Mouse (Mus musculus) G1E (cell line): ENCODE data around the gene Ncor1. TPM values are rescaled to one million over a fixed set of nuclear protein-coding genes. Genes with fewer than 3 reads are reported as not detected.

Source experiments
- ATAC-seq: 2 replicates; pipeline ENCODE4 v1.8.0; 2016; ENCODE audit warnings: mild to moderate bottlenecking; ENCODE audit not compliant: insufficient number of reproducible peaks, poor library complexity, low FRiP score, severe bottlenecking; ENCODE audit errors: extremely low read depth
- DNase-seq: peaks from one replicate; pipeline ENCODE4 v3.0.0; 2012; ENCODE audit warnings: low spot score
- H3K27me3 ChIP-seq: 2 replicates; pipeline ENCODE4 v1.6.1; 2012; ENCODE audit warnings: mild to moderate bottlenecking, low read length, inconsistent platforms; ENCODE audit not compliant: insufficient read depth
- H3K36me3 ChIP-seq: replicated peaks from 2 replicates; pipeline ENCODE3; 2012; ENCODE audit warnings: mild to moderate bottlenecking, inconsistent platforms
- H3K4me1 ChIP-seq: 2 replicates; pipeline ENCODE4 v1.6.1; 2012; ENCODE audit warnings: low read depth, low read length, inconsistent platforms, mixed read lengths; ENCODE audit not compliant: insufficient read depth
- H3K4me3 ChIP-seq: 2 replicates; pipeline ENCODE4 v1.5.1; 2012; ENCODE audit warnings: low read depth, mild to moderate bottlenecking, inconsistent platforms, low read length, moderate library complexity, mixed read lengths
- H3K9me3 ChIP-seq: replicated peaks from 2 replicates; pipeline ENCODE4 v1.6.1; 2012; ENCODE audit warnings: inconsistent platforms
- CTCF ChIP-seq: IDR thresholded peaks from 2 replicates; pipeline ENCODE4 v1.5.1; 2012; ENCODE audit warnings: low read depth, low read length, inconsistent platforms, mixed read lengths
- GATA1 ChIP-seq: IDR thresholded peaks from 2 replicates; pipeline ENCODE4 v1.6.1; 2012; ENCODE audit warnings: borderline replicate concordance, low read length, inconsistent platforms, mixed read lengths
- GATA2 ChIP-seq: IDR thresholded peaks from 2 replicates; pipeline ENCODE4 v1.6.1; 2012; ENCODE audit warnings: low read depth, low read length, inconsistent platforms, borderline replicate concordance
- POLR2AphosphoS5 ChIP-seq: IDR thresholded peaks from 2 replicates; pipeline ENCODE4 v1.6.1; 2012; ENCODE audit warnings: low read depth, low read length, inconsistent platforms; ENCODE audit not compliant: insufficient replicate concordance
- TAL1 ChIP-seq: conservative IDR thresholded peaks from 2 replicates; pipeline ENCODE4 v1.6.1; 2012; ENCODE audit warnings: low read depth, low read length, inconsistent platforms, mixed read lengths
- polyA plus RNA-seq: library from polyadenylated mRNA; stranded (reverse); fragments of >175 nt; gene quantifications from 2 replicates; pipeline ENCODE4 v1.2.3, GENCODE M21; 2012
- total RNA-seq, 2 experiments: library from RNA; stranded (forward) in 1 of 2; stranded (reverse) in 1 of 2; fragments of 200-1000 nt in 1 of 2; fragments of >200 nt in 1 of 2; fragmentation: Nextera tagmentation in 1 of 2; gene quantifications; 2 replicates each; pipeline ENCODE4 v1.2.3; 2014 to 2017

Gene Ncor1
- 629 and 697 TPM in 2 replicates for total RNA-seq (2014; fragmentation: Nextera tagmentation)
- 167 and 214 TPM in 2 replicates for total RNA-seq (2017)
- 69.9 and 77.2 TPM in 2 replicates for polyA plus RNA-seq

- H3K4me3 ChIP-seq, result peak within 1 kb of the TSS; percentile 81
- no peaks in the 10 kb centered on the region for H3K27me3 ChIP-seq
- peak; percentile 66 for DNase-seq
- ATAC-seq, result peak; percentile 62
- peaks cover 39% of the 10 kb centered on the region for H3K4me1 ChIP-seq
- no peak for TF ChIP-seq GATA2
- no peak for TF ChIP-seq GATA1
- no peak for TF ChIP-seq CTCF
- TF ChIP-seq POLR2AphosphoS5, result no peak; the same call in 1 of the 2 replicates
- no peak for TF ChIP-seq TAL1
- no peaks in the 10 kb centered on the region for H3K9me3 ChIP-seq
- peaks cover 16% of the 10 kb centered on the region for H3K36me3 ChIP-seq
Measured at GRCm38 (mm10) chr11:62458276-62458724, at the start of gene Ncor1, which contains the start of gene Pigl. Gene Ncor1 (minus strand): TSS chr11:62458541. Gene Pigl (plus strand): TSS chr11:62458460.

- Histone ChIP-seq H3K4me1 (no peaks in the 10 kb centered on the region), H3K36me3 (peaks cover 70% of the 10 kb centered on the region), H3K27me3 (no peaks in the 10 kb centered on the region), H3K9me3 (no peaks in the 10 kb centered on the region), H3K4me3 (no peak overlapping the region)
- no peak for DNase-seq
- no peak for ATAC-seq
- TF ChIP-seq GATA2 (no peak), TAL1 (no peak), GATA1 (no peak), CTCF (no peak), POLR2AphosphoS5 (no peak)
Measured at GRCm38 (mm10) chr11:62507683-62508082, 49.3 kb upstream of the Ncor1 start.

GRCm38 (mm10) chr11:62500529-62500928, 42.2 kb upstream of the Ncor1 start:
- Histone ChIP-seq H3K9me3 (no peaks in the 10 kb centered on the region), H3K36me3 (peaks cover 30% of the 10 kb centered on the region), H3K27me3 (no peaks in the 10 kb centered on the region), H3K4me1 (peaks cover 6% of the 10 kb centered on the region), H3K4me3 (no peak overlapping the region)
- ATAC-seq, result no peak
- TF ChIP-seq TAL1 (no peak), POLR2AphosphoS5 (no peak), GATA2 (no peak), GATA1 (no peak), CTCF (no peak)
- no peak for DNase-seq

GRCm38 (mm10) chr11:62498802-62499201, 40.5 kb upstream of the Ncor1 start:
- ATAC-seq (no peak), DNase-seq (no peak)
- Histone ChIP-seq H3K4me3 (no peak overlapping the region), H3K4me1 (peaks cover 22% of the 10 kb centered on the region), H3K27me3 (no peaks in the 10 kb centered on the region), H3K36me3 (peaks cover 30% of the 10 kb centered on the region), H3K9me3 (no peaks in the 10 kb centered on the region)
- TF ChIP-seq GATA1, result no peak
- no peak for TF ChIP-seq POLR2AphosphoS5
- TF ChIP-seq TAL1, result no peak
- TF ChIP-seq CTCF, result no peak
- no peak for TF ChIP-seq GATA2

- TF ChIP-seq GATA2 (no peak), TAL1 (no peak), POLR2AphosphoS5 (no peak), CTCF (no peak), GATA1 (no peak)
- Histone ChIP-seq H3K36me3 (peaks cover 30% of the 10 kb centered on the region), H3K4me3 (no peak overlapping the region), H3K27me3 (no peaks in the 10 kb centered on the region), H3K4me1 (peaks cover 22% of the 10 kb centered on the region), H3K9me3 (no peaks in the 10 kb centered on the region)
- ATAC-seq (no peak), DNase-seq (no peak)
Measured at GRCm38 (mm10) chr11:62497181-62497580, 38.8 kb upstream of the Ncor1 start.

- ATAC-seq (peak; percentile 22; the same call in 1 of the 2 replicates), DNase-seq (peak; percentile 32)
- peaks cover 25% of the 10 kb centered on the region for H3K4me1 ChIP-seq
- H3K36me3 ChIP-seq, result peaks cover 31% of the 10 kb centered on the region
- no peaks in the 10 kb centered on the region for H3K27me3 ChIP-seq
- H3K9me3 ChIP-seq, result no peaks in the 10 kb centered on the region
- H3K4me3 ChIP-seq, result no peak overlapping the region
- no peak for TF ChIP-seq TAL1
- TF ChIP-seq POLR2AphosphoS5, result no peak
- TF ChIP-seq GATA1, result no peak
- TF ChIP-seq CTCF, result peak; percentile 67
Measured at GRCm38 (mm10) chr11:62496151-62496715, 37.9 kb upstream of the Ncor1 start.
